Mouse (Mus musculus) natural killer cell, adult 2 months (primary cell): ENCODE measurements at regions not wholly inside any gene's neighbourhood (a gene's known extent, or its start where the extent isn't known, plus 50 kb on each side); places are given as distances from the start of the nearest gene placed in this dataset.
A peak's percentile ranks its signal among the peaks of the same experiment; 100 is the strongest.

Source experiments
- DNase-seq, 2 experiments: peaks; one replicate each; pipeline ENCODE4 v3.0.0; 2022; ENCODE audit warnings: low spot score in 2 of 2

- DNase-seq, result no peak
Measured at GRCm38 (mm10) chr5:112020882-112021281, 231.4 kb downstream of the Cryba4 start.

GRCm38 (mm10) chr5:112029955-112030354 lies 222.4 kb downstream of the Cryba4 start:
- no peak for DNase-seq

- no peak for DNase-seq
Measured at GRCm38 (mm10) chr5:112032036-112032435, 220.3 kb downstream of the Cryba4 start.

- no peak for DNase-seq
Measured at GRCm38 (mm10) chr5:112035426-112035825, 216.9 kb downstream of the Cryba4 start.

GRCm38 (mm10) chr5:112037080-112037479 lies 215.2 kb downstream of the Cryba4 start:
- no peak for DNase-seq

GRCm38 (mm10) chr5:112039645-112040372 lies 212.5 kb downstream of the Cryba4 start:
- no peak for DNase-seq

- no peak for DNase-seq
Measured at GRCm38 (mm10) chr5:112040678-112041077, 211.6 kb downstream of the Cryba4 start.

- no peak for DNase-seq
Measured at GRCm38 (mm10) chr5:112041285-112041684, 211.0 kb downstream of the Cryba4 start.

- no peak for DNase-seq
Measured at GRCm38 (mm10) chr5:112042236-112042635, 210.1 kb downstream of the Cryba4 start.

GRCm38 (mm10) chr5:112050046-112050782 lies 202.1 kb downstream of the Cryba4 start:
- no peak for DNase-seq

- no peak for DNase-seq
Measured at GRCm38 (mm10) chr5:112050906-112051305, 201.4 kb downstream of the Cryba4 start.

- no peak for DNase-seq
Measured at GRCm38 (mm10) chr5:112051786-112052185, 200.5 kb downstream of the Cryba4 start.

GRCm38 (mm10) chr5:112053600-112054155 lies 198.6 kb downstream of the Cryba4 start:
- no peak for DNase-seq

GRCm38 (mm10) chr5:112055018-112055417 lies 197.3 kb downstream of the Cryba4 start:
- no peak for DNase-seq

GRCm38 (mm10) chr5:112069917-112070316 lies 182.4 kb downstream of the Cryba4 start:
- DNase-seq, result no peak

GRCm38 (mm10) chr5:112072456-112072855 lies 179.9 kb downstream of the Cryba4 start:
- no peak for DNase-seq

- DNase-seq, result no peak
Measured at GRCm38 (mm10) chr5:112077097-112077496, 175.2 kb downstream of the Cryba4 start.

GRCm38 (mm10) chr5:112077840-112078600 lies 174.3 kb downstream of the Cryba4 start:
- peak; percentile 26 to 42 for DNase-seq

- no peak for DNase-seq
Measured at GRCm38 (mm10) chr5:112081006-112081405, 171.3 kb downstream of the Cryba4 start.

- DNase-seq, result no peak
Measured at GRCm38 (mm10) chr5:112091867-112092535, 160.3 kb downstream of the Cryba4 start.

GRCm38 (mm10) chr5:112093905-112094571 lies 158.3 kb downstream of the Cryba4 start:
- DNase-seq, result peak in 1 of 2 experiments; percentile 5
